Mouse (Mus musculus): ENCODE measurements around the gene Syt14. TPM values are rescaled to one million over a fixed set of nuclear protein-coding genes. Genes with fewer than 3 reads are reported as not detected.

Gene Syt14
- polyA plus RNA-seq, 1 experiment from 2014 or later, result 7.8 TPM

DNA sequence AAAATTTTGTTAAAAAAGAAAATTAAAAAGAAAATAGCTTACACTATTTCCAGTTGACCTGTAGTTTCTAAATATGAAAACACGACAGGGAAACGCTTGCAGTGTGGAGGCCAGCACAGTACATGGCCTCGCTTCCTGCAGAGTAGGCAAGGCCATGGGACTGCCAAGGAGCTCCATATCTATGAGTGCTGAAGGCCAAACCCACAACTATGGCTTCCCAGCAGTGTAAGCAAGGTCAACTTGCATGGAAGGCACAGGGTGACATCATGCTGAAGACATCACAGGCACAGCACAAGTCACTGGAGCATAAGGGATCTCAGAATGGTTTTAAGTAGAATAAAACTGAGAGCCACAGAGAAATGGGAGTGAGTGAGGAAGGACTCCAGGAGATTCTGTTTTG, 139.5 kb downstream of the Syt14 start:
- H3K36me3 ChIP-seq, result peaks cover 21% of the 10 kb centered on the region
- no peaks in the 10 kb centered on the region for H3K4me1 ChIP-seq (replicated peaks)
- no peaks in the 10 kb centered on the region for H3K9me3 ChIP-seq
- no peak overlapping the region for H3K9ac ChIP-seq
- ATAC-seq (ENCODE audit: low FRiP score), result no peak
- WGBS, result 94% methylated on average over 3 of the region's 3 CpGs
- H3K4me2 ChIP-seq, result no peak overlapping the region
- no peak overlapping the region for H3K27ac ChIP-seq
- H3K4me3 ChIP-seq, result no peak overlapping the region
- H3K27me3 ChIP-seq, result no peaks in the 10 kb centered on the region

DNA sequence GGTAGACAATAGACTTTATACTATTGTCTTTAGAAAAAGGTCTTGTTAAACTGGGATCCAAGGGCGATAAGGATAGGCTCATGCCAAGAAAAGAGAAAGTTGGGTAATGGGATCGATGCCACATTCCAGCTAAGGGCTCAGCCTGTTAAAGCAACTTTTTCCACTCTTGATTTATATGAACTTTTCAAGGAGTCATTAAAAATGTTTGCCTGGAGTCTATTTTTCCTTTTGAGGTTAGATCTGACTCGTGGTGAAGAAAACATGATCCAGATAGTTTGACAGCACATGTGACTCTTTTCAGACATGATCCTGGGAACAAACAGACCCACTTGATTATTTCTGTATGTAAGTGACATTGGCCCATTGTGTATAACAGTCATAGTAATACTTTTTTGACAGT, 144.9 kb downstream of the Syt14 start:
- no peak overlapping the region for H3K9ac ChIP-seq
- H3K4me3 ChIP-seq, result no peak overlapping the region
- 79% methylated on average over 3 of the region's 3 CpGs for WGBS
- H3K27ac ChIP-seq, result no peak overlapping the region
- no peaks in the 10 kb centered on the region for H3K9me3 ChIP-seq
- no peaks in the 10 kb centered on the region for H3K27me3 ChIP-seq
- no peak for ATAC-seq (ENCODE audit: low FRiP score)
- no peaks in the 10 kb centered on the region for H3K4me1 ChIP-seq (replicated peaks)
- H3K36me3 ChIP-seq, result peaks cover 6% of the 10 kb centered on the region
- H3K4me2 ChIP-seq, result no peak overlapping the region

DNA sequence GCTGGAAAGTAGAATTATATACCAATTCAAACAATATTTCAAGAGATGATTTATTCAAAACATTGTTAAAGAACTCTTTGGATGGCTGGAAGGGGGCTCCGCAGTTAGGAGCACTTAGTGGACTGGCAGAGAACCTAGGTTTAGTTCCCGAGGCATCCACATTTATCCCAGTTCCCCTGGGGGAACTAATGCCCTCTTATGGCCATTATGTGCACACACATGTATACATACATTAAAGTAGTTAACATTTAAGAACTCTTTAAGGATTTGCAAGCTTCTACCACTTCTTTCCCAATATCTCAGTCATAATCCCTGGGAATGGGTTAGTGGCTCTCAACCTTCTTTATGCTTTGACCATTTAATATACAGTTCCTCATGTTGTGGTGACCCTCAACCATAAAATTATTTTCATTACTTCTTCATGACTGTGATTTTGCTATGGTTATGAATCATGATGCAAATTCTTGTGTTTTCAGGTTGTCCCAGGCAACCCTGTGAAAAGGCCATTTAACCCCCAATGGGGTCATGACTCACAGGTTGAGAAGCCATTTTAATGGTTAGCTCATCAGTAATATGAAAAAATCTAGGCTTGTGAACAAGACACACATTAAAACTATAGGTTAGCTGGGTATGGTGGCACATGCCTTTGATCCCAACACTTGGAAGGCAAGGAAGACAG, 152.8 kb downstream of the Syt14 start:
- H3K4me3 ChIP-seq, result no peak overlapping the region
- ATAC-seq (ENCODE audit: low FRiP score), result no peak
- H3K27me3 ChIP-seq, result no peaks in the 10 kb centered on the region
- H3K4me1 ChIP-seq (replicated peaks), result no peaks in the 10 kb centered on the region
- no peaks in the 10 kb centered on the region for H3K9me3 ChIP-seq
- H3K27ac ChIP-seq, result no peak overlapping the region
- no peak overlapping the region for H3K9ac ChIP-seq
- H3K4me2 ChIP-seq, result no peak overlapping the region
- WGBS, result 63% methylated on average over 2 of the region's 2 CpGs
- no peaks in the 10 kb centered on the region for H3K36me3 ChIP-seq

DNA sequence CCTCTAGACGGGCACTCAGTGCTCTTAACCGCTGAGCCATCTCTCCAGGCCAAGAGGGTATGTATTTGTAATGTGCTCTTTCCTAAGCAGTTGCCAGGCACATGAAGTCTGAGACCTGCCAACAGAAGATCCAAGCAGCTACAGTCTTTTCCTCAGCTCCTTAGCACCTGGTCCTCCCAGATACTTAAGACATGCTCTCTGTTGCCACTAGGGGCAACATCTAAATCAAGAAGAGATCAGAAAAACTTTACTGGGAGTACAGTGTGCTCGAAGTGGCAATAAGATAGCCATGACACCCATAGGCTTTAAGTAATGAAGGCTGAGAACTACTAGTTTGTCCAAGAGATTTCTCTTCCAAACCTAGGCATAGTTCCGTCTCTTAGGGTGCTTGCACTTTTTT, 155.4 kb downstream of the Syt14 start:
- no peak overlapping the region for H3K27ac ChIP-seq
- H3K4me3 ChIP-seq, result no peak overlapping the region
- no peak overlapping the region for H3K4me2 ChIP-seq
- no peaks in the 10 kb centered on the region for H3K36me3 ChIP-seq
- no peak overlapping the region for H3K9ac ChIP-seq
- ATAC-seq (ENCODE audit: low FRiP score), result no peak
- H3K9me3 ChIP-seq, result no peaks in the 10 kb centered on the region
- H3K4me1 ChIP-seq (replicated peaks), result no peaks in the 10 kb centered on the region
- H3K27me3 ChIP-seq, result no peaks in the 10 kb centered on the region
- 87% methylated on average over 4 of the region's 4 CpGs for WGBS

DNA sequence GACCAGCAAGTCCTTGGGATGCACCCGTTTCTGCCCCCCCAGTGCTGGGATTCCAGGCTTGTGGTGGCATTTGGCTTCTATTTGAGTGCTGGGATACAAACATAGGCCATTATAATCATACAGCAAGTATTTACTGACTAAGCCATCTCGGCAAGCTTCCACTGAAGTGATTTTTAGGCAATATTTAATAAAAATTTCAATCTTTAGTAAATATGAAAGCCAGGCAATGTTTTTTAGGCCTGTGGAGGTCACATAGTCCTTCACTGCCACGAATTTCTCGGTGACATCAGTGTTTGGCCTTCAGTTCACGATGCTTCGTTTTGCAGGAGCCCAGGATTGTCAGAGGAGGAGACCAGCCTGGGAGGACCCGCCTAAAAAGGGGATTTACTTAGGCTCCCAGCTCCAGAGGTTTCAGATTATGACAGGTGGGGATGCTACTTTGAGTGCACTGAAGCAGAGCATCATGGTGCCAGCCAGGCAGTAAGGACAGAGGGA, 156.4 kb downstream of the Syt14 start:
- H3K4me2 ChIP-seq, result no peak overlapping the region
- H3K9ac ChIP-seq, result no peak overlapping the region
- no peak overlapping the region for H3K4me3 ChIP-seq
- no peaks in the 10 kb centered on the region for H3K4me1 ChIP-seq (replicated peaks)
- no peaks in the 10 kb centered on the region for H3K36me3 ChIP-seq
- no peaks in the 10 kb centered on the region for H3K27me3 ChIP-seq
- no peak overlapping the region for H3K27ac ChIP-seq
- no peak for ATAC-seq (ENCODE audit: low FRiP score)
- H3K9me3 ChIP-seq, result no peaks in the 10 kb centered on the region
- 90% methylated on average over 7 of the region's 7 CpGs for WGBS

DNA sequence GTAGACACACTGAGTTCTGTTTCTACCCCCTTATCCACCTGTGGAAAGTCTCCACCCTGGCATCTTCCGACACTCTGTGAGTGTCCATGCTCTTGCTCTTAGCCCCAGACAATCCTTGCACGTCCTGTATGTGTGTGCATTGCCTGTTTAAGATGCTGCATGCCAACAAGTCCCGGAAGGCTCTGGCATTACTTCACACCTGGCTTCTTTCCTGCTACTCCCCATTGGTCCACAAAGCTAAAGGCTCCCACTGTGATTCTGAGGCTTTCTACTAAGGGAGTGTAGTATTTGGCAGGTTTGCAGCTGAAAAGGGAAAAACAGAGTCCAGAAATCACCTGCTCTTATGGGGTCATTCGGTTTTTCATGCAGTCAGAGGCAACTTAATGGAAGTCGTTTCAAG, 162.7 kb downstream of the Syt14 start:
- 69% methylated on average over 5 of the region's 5 CpGs for WGBS
- no peak overlapping the region for H3K4me3 ChIP-seq
- 0 out of 2 replicates have a peak, but pooled peaks cover 3% of the 10 kb centered on the region for H3K4me1 ChIP-seq (replicated peaks)
- no peak overlapping the region for H3K27ac ChIP-seq
- no peak for ATAC-seq (ENCODE audit: low FRiP score)
- no peaks in the 10 kb centered on the region for H3K9me3 ChIP-seq
- H3K27me3 ChIP-seq, result no peaks in the 10 kb centered on the region
- H3K36me3 ChIP-seq, result no peaks in the 10 kb centered on the region
- no peak overlapping the region for H3K4me2 ChIP-seq
- no peak overlapping the region for H3K9ac ChIP-seq

DNA sequence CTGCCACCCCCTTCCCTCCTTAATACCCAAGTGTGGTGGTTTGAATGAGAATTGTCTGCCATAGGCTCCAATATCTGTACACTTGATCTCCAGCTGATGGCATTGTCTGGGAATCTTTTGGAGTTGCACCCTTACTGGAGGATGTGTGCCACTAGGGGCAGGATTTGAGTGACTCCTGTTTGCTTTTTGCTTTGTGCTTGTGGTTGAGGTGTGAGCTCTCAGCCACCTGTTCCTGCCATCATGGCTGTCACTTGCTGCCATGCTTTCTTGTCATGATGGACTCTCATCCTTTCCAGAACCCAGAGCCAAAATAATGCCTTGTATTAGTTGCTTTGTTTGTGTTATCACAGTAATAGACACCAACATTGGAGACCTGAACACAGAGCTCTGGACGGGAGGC, 165.8 kb downstream of the Syt14 start:
- no peak overlapping the region for H3K9ac ChIP-seq
- H3K36me3 ChIP-seq, result no peaks in the 10 kb centered on the region
- no peak overlapping the region for H3K27ac ChIP-seq
- H3K4me1 ChIP-seq (replicated peaks), result 0 out of 2 replicates have a peak, but pooled peaks cover 3% of the 10 kb centered on the region
- ATAC-seq (ENCODE audit: low FRiP score), result no peak
- H3K27me3 ChIP-seq, result no peaks in the 10 kb centered on the region
- H3K4me3 ChIP-seq, result no peak overlapping the region
- no peaks in the 10 kb centered on the region for H3K9me3 ChIP-seq
- H3K4me2 ChIP-seq, result no peak overlapping the region
- WGBS, result 84% methylated on average over 1 of the region's 1 CpGs

DNA sequence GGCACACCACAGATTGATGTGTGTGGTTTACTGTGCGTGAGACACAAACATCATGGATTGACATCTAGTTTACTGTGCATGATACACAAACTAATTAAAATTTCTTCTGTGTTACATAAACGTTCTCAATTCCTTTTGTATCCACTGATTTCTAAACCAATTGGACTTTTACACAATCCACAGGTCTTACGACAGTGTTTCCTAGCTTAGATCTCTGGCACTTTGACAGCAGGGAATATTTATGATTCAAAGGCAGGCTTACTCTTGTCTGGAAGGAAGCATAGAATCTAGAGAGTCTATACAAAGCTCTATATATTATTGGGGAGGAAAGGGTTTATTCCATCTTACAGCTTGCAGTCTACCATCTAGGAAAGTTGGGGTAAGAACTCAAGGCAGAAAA, 171.1 kb downstream of the Syt14 start:
- Histone ChIP-seq H3K4me3 (no peak overlapping the region), H3K9ac (no peak overlapping the region), H3K27ac (no peak overlapping the region), H3K4me2 (no peak overlapping the region), H3K4me1 (replicated peaks) (peaks cover 12% of the 10 kb centered on the region), H3K9me3 (no peaks in the 10 kb centered on the region), H3K36me3 (no peaks in the 10 kb centered on the region), H3K27me3 (no peaks in the 10 kb centered on the region)
- WGBS, result 91% methylated on average over 3 of the region's 3 CpGs
- ATAC-seq (ENCODE audit: low FRiP score), result no peak

DNA sequence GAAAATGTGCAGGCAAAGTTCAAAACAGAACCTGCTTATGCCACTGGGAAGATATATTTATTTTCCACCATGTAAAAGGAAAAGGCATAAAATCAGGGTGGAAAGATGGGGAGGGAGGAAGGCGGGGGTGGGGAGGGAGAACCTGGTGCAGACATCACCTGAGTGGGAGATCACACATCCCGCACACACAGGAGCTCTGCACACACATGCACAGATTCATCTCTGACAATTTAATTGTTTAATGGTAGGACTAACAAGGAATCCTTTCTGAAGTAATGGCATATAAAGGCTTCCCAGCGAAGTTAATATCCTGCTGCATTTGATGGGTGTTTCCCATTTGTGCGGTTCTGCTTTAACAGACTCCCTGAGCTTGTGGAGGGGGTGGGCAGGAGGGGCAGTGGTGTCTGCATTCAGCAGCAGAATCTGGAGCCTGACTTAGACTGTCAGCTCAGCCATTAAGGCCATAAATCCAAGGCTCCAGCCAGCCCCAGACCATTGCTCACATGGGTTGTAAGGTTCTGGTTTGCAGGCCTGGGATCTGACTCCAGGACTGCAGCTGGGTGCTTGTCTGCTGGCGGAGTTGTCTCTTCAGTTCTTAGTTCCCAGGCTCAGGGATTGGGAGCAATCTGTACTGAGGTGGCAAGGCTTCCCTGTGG, 174.1 kb downstream of the Syt14 start:
- Histone ChIP-seq H3K4me2 (no peak overlapping the region), H3K36me3 (no peaks in the 10 kb centered on the region), H3K4me3 (no peak overlapping the region), H3K9ac (peak overlapping the region; percentile 36; the same call in 1 of the 2 replicates), H3K4me1 (replicated peaks) (peaks cover 14% of the 10 kb centered on the region), H3K9me3 (no peaks in the 10 kb centered on the region), H3K27me3 (peaks cover 12% of the 10 kb centered on the region), H3K27ac (no peak overlapping the region; the same call in 1 of the 2 replicates)
- ATAC-seq (ENCODE audit: low FRiP score), result no peak
- WGBS, result 70% methylated on average over 5 of the region's 5 CpGs

DNA sequence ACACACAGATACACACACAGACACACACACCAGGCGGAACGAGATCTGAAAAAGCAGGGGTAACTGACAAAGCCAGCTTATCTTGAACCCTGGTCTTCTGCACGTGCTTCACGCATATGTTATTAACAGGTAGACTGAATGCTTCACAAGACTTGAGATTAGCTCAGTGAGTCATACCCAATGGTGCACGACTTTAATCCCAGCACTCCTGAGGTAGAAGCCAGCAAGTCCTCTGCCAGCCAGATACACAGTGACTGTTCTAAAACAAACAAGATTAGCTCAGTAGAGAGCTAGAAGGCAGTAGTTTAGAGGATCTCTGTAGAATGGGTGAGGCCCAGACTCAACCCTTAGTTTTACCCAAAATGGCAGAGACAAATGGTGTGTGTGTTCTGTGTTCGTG, 175.3 kb downstream of the Syt14 start:
- Histone ChIP-seq H3K27me3 (peaks cover 12% of the 10 kb centered on the region), H3K9me3 (no peaks in the 10 kb centered on the region), H3K27ac (no peak overlapping the region), H3K4me2 (no peak overlapping the region), H3K9ac (no peak overlapping the region), H3K36me3 (no peaks in the 10 kb centered on the region), H3K4me3 (no peak overlapping the region), H3K4me1 (replicated peaks) (peaks cover 21% of the 10 kb centered on the region)
- ATAC-seq (ENCODE audit: low FRiP score), result no peak
- WGBS, result 78% methylated on average over 6 of the region's 6 CpGs

DNA sequence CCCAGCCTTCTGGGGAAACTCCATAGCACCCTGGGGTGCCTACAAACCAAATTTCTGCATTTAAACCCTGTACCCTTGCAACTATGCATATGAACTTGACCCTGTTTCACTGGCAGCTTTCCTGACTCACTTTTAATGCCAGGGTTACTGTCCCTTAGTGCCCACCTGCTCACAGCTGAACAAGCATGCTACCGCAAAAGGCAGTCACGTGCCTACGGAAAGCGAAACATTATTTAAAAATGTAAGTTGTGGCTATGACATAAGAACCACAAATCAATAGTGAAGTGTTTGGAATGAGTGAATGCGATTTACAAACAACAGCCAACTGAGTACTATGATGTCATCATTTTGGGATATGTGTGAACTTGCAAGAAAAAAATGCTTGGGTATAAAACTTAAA, 178.0 kb downstream of the Syt14 start:
- Histone ChIP-seq H3K4me1 (replicated peaks) (peaks cover 42% of the 10 kb centered on the region), H3K4me3 (no peak overlapping the region), H3K27ac (no peak overlapping the region), H3K9ac (no peak overlapping the region), H3K27me3 (peaks cover 13% of the 10 kb centered on the region), H3K4me2 (no peak overlapping the region), H3K9me3 (no peaks in the 10 kb centered on the region), H3K36me3 (no peaks in the 10 kb centered on the region)
- no peak for ATAC-seq (ENCODE audit: low FRiP score)
- WGBS, result 91% methylated on average over 5 of the region's 5 CpGs

DNA sequence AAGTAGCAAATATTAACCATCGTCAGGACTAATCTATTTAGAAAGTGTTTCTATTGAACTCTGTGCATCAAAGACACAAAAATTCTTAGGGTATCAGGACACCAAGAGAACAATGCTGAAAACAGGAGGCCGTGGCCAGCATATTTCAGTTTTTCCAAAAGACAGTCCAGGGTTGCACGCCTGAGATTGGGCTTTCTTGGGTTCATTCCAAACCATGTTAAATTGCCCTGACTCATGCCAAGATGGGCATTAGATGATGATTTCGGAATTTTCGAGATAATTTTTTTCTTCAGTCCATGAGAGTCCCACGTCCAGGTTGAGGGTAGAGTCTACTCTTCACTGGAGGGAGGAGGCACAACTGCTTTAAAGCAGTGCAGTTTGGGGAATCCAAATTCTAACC, 178.6 kb downstream of the Syt14 start:
- Histone ChIP-seq H3K27ac (no peak overlapping the region), H3K4me3 (no peak overlapping the region), H3K36me3 (no peaks in the 10 kb centered on the region), H3K27me3 (peaks cover 16% of the 10 kb centered on the region), H3K4me1 (replicated peaks) (peaks cover 44% of the 10 kb centered on the region), H3K9me3 (no peaks in the 10 kb centered on the region), H3K4me2 (no peak overlapping the region), H3K9ac (no peak overlapping the region)
- 67% methylated on average over 6 of the region's 6 CpGs for WGBS
- ATAC-seq (ENCODE audit: low FRiP score), result no peak

DNA sequence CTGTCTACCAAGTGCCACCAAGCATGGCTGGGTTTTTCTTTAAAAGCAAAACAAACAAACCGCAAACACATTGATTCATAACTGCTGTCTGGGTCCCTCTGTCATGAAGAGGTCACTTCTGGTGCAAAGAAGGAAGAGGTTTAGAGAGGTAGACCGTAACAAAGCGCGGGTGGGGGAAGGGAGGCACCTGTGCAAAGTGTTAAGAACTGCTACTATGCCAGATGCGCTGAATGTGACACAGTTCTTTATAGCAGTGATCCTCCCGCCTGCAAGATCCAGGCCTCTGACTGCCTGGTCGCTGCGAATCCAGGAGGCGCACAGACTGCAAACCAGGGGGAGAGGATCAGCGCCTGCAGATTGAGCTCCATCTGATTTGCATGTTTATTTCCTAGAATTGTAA, 179.2 kb downstream of the Syt14 start:
- Histone ChIP-seq H3K4me3 (no peak overlapping the region), H3K4me1 (replicated peaks) (peaks cover 44% of the 10 kb centered on the region), H3K9ac (0 out of 2 replicates have a peak overlapping the region, but pooled peaks have one; percentile 96), H3K36me3 (no peaks in the 10 kb centered on the region), H3K9me3 (no peaks in the 10 kb centered on the region), H3K4me2 (peak overlapping the region; percentile 82), H3K27me3 (peaks cover 16% of the 10 kb centered on the region), H3K27ac (peak overlapping the region; percentile 98)
- ATAC-seq (ENCODE audit: low FRiP score), result no peak
- WGBS, result 11% methylated on average over 10 of the region's 10 CpGs
